Mouse (Mus musculus): Measurements from ENCODE around the gene Polq. TPM values are rescaled to one million over a fixed set of nuclear protein-coding genes. Genes with fewer than 3 reads are reported as not detected.

The Polq gene
- polyA plus RNA-seq, 1 experiment from 2014 or later = 10.2 TPM

DNA sequence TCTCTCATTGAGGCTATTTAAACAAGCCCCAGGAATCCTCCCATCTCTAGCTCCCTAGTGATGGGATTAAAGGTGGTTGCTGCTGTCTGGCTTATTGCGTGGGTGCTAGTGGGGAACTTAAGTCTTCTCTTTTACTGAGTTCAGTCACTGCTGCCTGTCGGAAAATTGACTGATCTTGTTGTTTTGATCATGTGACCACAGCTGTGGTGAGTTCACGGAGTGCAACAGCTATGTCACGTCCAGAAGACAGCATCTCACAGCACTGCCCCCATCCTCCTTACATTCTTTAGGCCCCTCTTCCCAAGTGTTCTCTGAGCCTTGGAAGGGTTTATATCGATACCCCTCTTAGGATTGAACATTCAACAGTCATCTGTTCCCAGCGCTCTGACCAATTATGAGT, 2.3 kb upstream of the Polq start:
- H3K36me3 ChIP-seq = no peaks in the 10 kb centered on the region
- no peak for ATAC-seq (ENCODE audit: insufficient number of reproducible peaks, insufficient read depth, low FRiP score, low TSS enrichment)
- no peak overlapping the region for H3K4me3 ChIP-seq
- H3K4me1 ChIP-seq = peaks cover 7% of the 10 kb centered on the region
- no peaks in the 10 kb centered on the region for H3K9me3 ChIP-seq
- no peaks in the 10 kb centered on the region for H3K27me3 ChIP-seq
- no peak overlapping the region for H3K4me2 ChIP-seq (replicated peaks)
- H3K9ac ChIP-seq = no peak overlapping the region
- 65% methylated on average over 6 of the region's 6 CpGs for WGBS
- no peak overlapping the region for H3K27ac ChIP-seq

DNA sequence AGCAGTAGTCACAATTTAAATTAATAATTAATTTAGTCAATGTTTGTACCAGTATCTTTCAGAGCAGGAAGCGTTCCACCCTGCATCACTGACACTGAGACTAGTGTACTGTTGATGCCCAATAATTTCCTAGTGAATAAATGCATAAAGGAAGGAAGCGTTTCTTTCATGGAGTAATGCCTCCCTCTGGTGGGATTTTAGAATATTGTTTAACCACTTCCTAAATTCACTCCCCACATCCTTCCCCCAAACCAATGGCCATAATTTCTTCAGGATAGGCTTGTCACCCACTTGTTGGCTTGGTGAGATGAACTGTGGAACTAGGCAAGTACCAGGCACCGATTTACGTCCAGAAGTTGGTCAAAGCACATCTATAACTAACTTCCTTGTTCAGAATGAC, 1.2 kb upstream of the Polq start:
- 66% methylated on average over 4 of the region's 4 CpGs for WGBS
- no peak overlapping the region for H3K27ac ChIP-seq
- H3K9me3 ChIP-seq = no peaks in the 10 kb centered on the region
- H3K4me3 ChIP-seq = no peak overlapping the region
- H3K9ac ChIP-seq = no peak overlapping the region
- no peak for ATAC-seq (ENCODE audit: insufficient number of reproducible peaks, insufficient read depth, low FRiP score, low TSS enrichment)
- no peaks in the 10 kb centered on the region for H3K36me3 ChIP-seq
- H3K4me2 ChIP-seq (replicated peaks) = no peak overlapping the region
- peaks cover 7% of the 10 kb centered on the region for H3K4me1 ChIP-seq
- no peaks in the 10 kb centered on the region for H3K27me3 ChIP-seq

DNA sequence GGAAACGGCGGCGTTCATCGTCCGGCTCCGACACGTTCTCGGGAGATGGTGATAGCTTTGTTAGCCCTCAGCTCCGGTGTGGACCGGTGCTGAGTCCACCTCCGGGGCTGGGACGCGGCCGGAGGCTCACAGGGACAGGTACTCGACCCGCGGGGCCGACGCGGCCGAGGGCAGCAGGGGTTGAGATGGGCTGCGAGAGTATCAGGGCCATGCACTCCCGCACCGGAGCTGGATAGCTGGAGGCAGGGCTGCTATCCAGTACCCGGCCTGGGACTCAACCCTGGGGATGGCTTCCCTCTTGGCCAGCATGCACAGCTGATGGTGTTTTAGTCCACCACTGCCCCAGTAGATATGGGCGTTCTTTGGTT, 320 bp downstream of the Polq start:
- Histone ChIP-seq H3K4me1 (peaks cover 7% of the 10 kb centered on the region), H3K4me3 (peak overlapping the region; percentile 94), H3K36me3 (0 out of 2 replicates have a peak, but pooled peaks cover 3% of the 10 kb centered on the region), H3K9me3 (no peaks in the 10 kb centered on the region), H3K9ac (peak overlapping the region; percentile 77), H3K27ac (no peak overlapping the region), H3K27me3 (no peaks in the 10 kb centered on the region), H3K4me2 (replicated peaks) (peak overlapping the region; percentile 89)
- peak; percentile 70 for ATAC-seq (ENCODE audit: insufficient number of reproducible peaks, insufficient read depth, low FRiP score, low TSS enrichment)
- WGBS = under 1% methylated on average over 26 of the region's 26 CpGs

DNA sequence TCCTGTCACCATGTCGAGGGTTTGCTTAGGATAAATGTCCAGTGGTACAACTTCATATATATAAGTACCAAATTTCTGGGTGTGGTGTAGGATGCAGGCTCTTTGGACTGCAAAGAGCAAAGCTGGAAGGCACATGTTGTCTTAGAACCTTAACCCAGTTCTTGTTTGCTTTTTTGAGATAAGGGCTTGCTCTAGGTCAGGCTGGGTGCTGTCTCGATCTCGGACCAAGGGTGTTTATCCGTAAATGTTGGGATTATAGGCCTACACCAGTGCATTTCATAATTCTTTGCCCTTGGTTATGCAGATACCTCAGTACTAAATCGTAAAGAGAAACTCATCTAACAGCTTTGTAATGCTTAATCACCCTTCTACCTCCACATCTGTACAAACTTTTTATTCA, 750 bp downstream of the Polq start:
- H3K4me3 ChIP-seq = peak overlapping the region; percentile 94
- peak overlapping the region; percentile 77 for H3K9ac ChIP-seq
- 65% methylated on average over 5 of the region's 5 CpGs for WGBS
- H3K27ac ChIP-seq = no peak overlapping the region
- H3K4me2 ChIP-seq (replicated peaks) = peak overlapping the region; percentile 89
- H3K27me3 ChIP-seq = no peaks in the 10 kb centered on the region
- H3K4me1 ChIP-seq = peaks cover 7% of the 10 kb centered on the region
- no peaks in the 10 kb centered on the region for H3K9me3 ChIP-seq
- no peak for ATAC-seq (ENCODE audit: insufficient number of reproducible peaks, insufficient read depth, low FRiP score, low TSS enrichment)
- 0 out of 2 replicates have a peak, but pooled peaks cover 3% of the 10 kb centered on the region for H3K36me3 ChIP-seq

DNA sequence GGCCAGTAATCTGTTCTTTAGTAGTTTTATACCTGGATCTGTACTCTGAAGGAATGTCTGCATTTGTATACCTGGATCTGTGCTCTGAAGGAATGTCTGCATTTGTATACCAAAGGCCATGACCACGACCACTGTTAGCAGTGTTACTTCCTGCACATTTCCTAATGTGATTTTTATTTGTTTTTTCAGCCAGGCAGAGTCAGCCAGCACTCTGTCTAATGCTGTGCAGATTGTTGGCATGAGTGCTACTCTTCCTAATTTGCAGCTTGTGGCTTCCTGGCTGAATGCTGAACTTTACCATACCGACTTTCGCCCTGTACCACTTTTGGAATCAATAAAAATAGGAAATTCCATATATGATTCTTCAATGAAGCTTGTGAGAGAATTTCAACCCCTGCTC, 16.0 kb downstream of the Polq start:
- ATAC-seq (ENCODE audit: insufficient number of reproducible peaks, insufficient read depth, low FRiP score, low TSS enrichment) = no peak
- 76% methylated on average over 3 of the region's 3 CpGs for WGBS
- no peaks in the 10 kb centered on the region for H3K4me1 ChIP-seq
- H3K27me3 ChIP-seq = no peaks in the 10 kb centered on the region
- H3K4me2 ChIP-seq (replicated peaks) = no peak overlapping the region
- H3K9me3 ChIP-seq = no peaks in the 10 kb centered on the region
- no peak overlapping the region for H3K27ac ChIP-seq
- peaks cover 5% of the 10 kb centered on the region; the same call in 1 of the 2 replicates for H3K36me3 ChIP-seq
- H3K9ac ChIP-seq = no peak overlapping the region
- no peak overlapping the region for H3K4me3 ChIP-seq

DNA sequence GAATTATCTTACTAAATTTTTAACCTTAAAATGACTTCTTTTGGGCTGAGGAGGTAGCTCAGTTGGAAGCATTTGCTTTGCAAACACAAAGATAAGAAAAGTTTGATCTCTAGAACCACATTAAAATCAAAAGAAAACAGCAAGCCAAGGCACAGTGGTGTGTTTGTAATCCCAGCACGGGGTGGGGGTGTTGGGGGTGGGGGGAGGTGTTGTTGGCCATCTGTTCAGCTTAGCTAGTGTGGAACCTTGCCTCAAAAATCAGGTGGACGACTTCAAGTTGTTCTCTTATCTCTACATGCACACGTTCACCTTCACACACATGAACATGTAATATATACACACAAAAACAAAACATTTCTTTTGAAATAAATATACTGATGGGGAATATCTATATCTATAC, 20.4 kb downstream of the Polq start:
- 80% methylated on average over 3 of the region's 3 CpGs for WGBS
- ATAC-seq (ENCODE audit: insufficient number of reproducible peaks, insufficient read depth, low FRiP score, low TSS enrichment) = no peak

DNA sequence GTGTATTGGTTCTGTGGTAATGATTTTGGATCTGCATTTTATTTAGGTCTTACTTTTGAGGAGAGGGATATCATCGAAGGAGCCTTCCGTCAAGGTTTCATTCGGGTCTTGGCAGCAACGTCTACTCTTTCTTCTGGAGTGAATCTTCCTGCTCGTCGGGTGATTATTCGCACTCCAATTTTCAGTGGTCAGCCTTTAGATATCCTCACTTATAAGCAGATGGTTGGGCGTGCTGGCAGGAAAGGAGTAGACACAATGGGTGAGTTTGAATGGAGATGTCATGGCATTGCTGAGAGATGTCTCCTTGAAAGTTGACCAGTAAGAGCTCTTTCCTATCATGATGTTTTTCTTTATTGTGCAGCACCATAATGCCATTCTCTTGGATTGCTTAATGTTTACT, 23.2 kb downstream of the Polq start:
- no peaks in the 10 kb centered on the region for H3K9me3 ChIP-seq
- ATAC-seq (ENCODE audit: insufficient number of reproducible peaks, insufficient read depth, low FRiP score, low TSS enrichment) = no peak
- H3K27ac ChIP-seq = no peak overlapping the region
- peaks cover 12% of the 10 kb centered on the region for H3K36me3 ChIP-seq
- no peak overlapping the region for H3K4me2 ChIP-seq (replicated peaks)
- no peaks in the 10 kb centered on the region for H3K4me1 ChIP-seq
- WGBS = 93% methylated on average over 8 of the region's 8 CpGs
- no peak overlapping the region for H3K9ac ChIP-seq
- no peaks in the 10 kb centered on the region for H3K27me3 ChIP-seq
- no peak overlapping the region for H3K4me3 ChIP-seq

More for the DNA sequence above, 20.4 kb downstream of the Polq start:
- Histone ChIP-seq H3K36me3 (peaks cover 12% of the 10 kb centered on the region), H3K4me2 (replicated peaks) (no peak overlapping the region), H3K9me3 (no peaks in the 10 kb centered on the region), H3K4me1 (no peaks in the 10 kb centered on the region), H3K27ac (no peak overlapping the region), H3K9ac (no peak overlapping the region), H3K27me3 (no peaks in the 10 kb centered on the region), H3K4me3 (no peak overlapping the region)

DNA sequence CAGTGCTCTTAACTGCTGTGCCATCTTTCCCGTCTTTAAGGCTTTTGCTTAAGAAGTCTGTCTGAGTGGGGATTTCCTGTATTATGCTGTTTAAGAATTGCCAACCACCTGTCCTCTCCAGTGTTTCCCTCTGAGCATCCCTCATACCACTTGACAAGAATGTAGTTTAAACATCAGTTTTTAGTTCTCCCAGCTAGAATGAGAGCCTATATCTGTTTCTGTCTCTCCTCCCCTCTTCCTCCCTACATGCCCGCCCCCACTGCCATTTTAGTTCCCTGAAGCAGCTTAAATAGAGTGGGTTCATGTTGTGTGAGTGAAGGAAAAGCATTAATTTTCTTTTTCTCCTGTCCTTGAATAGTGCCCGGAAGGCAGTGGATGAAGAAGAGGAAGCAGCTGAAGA, 48.0 kb downstream of the Polq start:
- Histone ChIP-seq H3K9me3 (no peaks in the 10 kb centered on the region), H3K4me3 (no peak overlapping the region), H3K4me1 (no peaks in the 10 kb centered on the region), H3K36me3 (peaks cover 29% of the 10 kb centered on the region), H3K9ac (no peak overlapping the region), H3K27me3 (no peaks in the 10 kb centered on the region), H3K4me2 (replicated peaks) (no peak overlapping the region), H3K27ac (no peak overlapping the region)
- 85% methylated on average over 3 of the region's 3 CpGs for WGBS
- no peak for ATAC-seq (ENCODE audit: insufficient number of reproducible peaks, insufficient read depth, low FRiP score, low TSS enrichment)

DNA sequence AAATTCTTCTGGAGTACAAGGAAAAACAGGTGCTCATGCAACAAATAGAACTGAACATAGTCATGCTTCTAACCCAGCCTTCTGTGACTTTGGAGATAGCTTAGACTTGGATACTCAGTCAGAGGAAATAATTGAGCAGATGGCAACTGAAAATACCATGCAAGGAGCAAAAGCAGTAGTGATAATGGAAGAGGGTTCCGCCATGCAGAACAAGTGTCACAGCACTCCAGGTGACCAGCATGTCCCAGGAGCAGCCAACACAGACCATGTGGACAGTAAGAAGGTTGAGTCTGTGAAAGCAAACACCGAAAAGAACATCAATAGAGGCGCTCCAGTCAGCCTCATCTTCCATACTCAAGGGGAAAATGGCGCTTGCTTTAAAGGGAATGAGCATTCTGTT, 49.7 kb downstream of the Polq start:
- H3K9ac ChIP-seq = no peak overlapping the region
- 96% methylated on average over 4 of the region's 4 CpGs for WGBS
- peaks cover 31% of the 10 kb centered on the region for H3K36me3 ChIP-seq
- no peak for ATAC-seq (ENCODE audit: insufficient number of reproducible peaks, insufficient read depth, low FRiP score, low TSS enrichment)
- H3K4me1 ChIP-seq = no peaks in the 10 kb centered on the region
- H3K27ac ChIP-seq = no peak overlapping the region
- H3K4me3 ChIP-seq = no peak overlapping the region
- H3K4me2 ChIP-seq (replicated peaks) = no peak overlapping the region
- no peaks in the 10 kb centered on the region for H3K27me3 ChIP-seq
- no peaks in the 10 kb centered on the region for H3K9me3 ChIP-seq

DNA sequence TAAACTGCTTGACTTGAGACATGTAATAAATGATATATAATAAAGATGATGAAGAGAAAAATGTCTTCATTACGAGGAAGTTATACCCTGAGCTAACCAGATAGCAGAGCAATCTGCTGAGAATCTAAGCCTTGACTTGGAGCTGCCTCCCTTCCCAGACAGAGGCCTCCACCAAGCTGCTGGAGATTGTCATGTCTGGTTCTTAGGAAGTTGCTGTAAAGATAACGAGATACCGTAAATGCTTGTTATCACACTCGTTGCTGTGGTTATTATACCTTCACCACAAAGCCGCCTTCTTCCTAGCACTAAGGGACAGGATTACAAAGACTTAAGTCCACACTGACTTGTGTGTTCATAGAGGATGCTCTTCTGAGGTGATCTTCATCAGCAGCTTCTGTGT, 60.8 kb downstream of the Polq start:
- no peaks in the 10 kb centered on the region for H3K27me3 ChIP-seq
- H3K36me3 ChIP-seq = peaks cover 24% of the 10 kb centered on the region
- no peak overlapping the region for H3K4me2 ChIP-seq (replicated peaks)
- H3K4me1 ChIP-seq = no peaks in the 10 kb centered on the region
- no peak overlapping the region for H3K4me3 ChIP-seq
- ATAC-seq (ENCODE audit: insufficient number of reproducible peaks, insufficient read depth, low FRiP score, low TSS enrichment) = no peak
- H3K9ac ChIP-seq = no peak overlapping the region
- H3K9me3 ChIP-seq = no peaks in the 10 kb centered on the region
- no peak overlapping the region for H3K27ac ChIP-seq
- 93% methylated on average over 5 of the region's 5 CpGs for WGBS

DNA sequence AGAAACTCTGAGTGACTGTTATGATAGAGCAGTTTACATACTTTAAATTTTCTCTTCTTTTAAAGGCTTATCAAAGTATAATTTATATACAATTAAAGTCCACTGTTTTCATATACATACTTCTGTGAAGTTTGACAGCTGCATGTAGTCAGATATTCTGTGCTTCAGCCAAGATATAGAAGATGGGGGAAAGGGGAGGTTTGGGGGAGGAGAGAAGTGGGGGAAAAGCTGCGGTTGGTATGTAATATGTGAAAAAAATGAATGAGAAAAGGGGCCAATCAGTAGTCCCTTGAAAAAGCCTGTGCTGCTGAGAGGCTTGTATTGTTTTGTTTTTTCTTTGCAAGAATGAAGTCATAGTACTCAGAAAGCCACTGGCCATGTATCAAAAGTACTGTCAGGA, 78.1 kb downstream of the Polq start:
- no peaks in the 10 kb centered on the region for H3K4me1 ChIP-seq
- 70% methylated on average over 1 of the region's 1 CpGs for WGBS
- no peak for ATAC-seq (ENCODE audit: insufficient number of reproducible peaks, insufficient read depth, low FRiP score, low TSS enrichment)

DNA sequence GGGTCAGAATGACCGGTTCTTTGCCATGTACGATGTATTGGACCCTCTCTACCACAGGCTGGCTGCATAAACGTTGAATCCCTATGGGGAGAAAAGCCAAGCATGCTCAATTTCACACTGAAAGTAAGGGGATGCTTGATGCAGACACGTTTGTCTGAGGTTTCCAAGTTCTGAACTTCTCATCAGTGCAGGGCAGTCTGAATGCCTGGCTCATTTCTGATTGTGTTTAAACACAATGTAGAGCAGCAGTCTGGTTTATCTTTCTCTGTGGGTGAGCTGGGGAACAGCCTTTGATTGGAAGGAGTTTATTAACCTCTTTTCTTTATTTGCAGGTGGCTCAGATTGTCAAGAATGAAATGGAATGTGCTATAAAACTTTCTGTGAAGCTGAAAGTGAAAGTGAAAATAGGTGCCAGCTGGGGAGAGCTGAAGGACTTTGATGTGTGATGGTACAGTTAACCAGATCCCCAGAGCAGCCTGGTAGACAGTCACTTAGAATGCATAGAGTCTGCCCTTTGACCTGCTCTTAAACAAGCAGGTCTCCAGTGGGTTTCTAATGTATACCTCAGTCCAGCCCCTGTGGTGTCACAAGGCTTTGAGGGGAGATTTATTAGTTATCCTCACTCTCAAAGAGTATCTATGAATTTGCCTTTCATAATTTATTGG, 82.7 kb downstream of the Polq start:
- no peak for ATAC-seq (ENCODE audit: insufficient number of reproducible peaks, insufficient read depth, low FRiP score, low TSS enrichment)
- no peak overlapping the region for H3K27ac ChIP-seq
- no peak overlapping the region for H3K4me2 ChIP-seq (replicated peaks)
- H3K4me1 ChIP-seq = no peaks in the 10 kb centered on the region
- no peak overlapping the region for H3K9ac ChIP-seq
- H3K36me3 ChIP-seq = peaks cover 20% of the 10 kb centered on the region
- WGBS = 86% methylated on average over 4 of the region's 4 CpGs
- no peaks in the 10 kb centered on the region for H3K9me3 ChIP-seq
- H3K4me3 ChIP-seq = no peak overlapping the region
- H3K27me3 ChIP-seq = no peaks in the 10 kb centered on the region

More for the DNA sequence above, 78.1 kb downstream of the Polq start:
- Histone ChIP-seq H3K9ac (no peak overlapping the region), H3K36me3 (peaks cover 39% of the 10 kb centered on the region), H3K4me2 (replicated peaks) (no peak overlapping the region), H3K4me3 (no peak overlapping the region), H3K27me3 (no peaks in the 10 kb centered on the region), H3K9me3 (no peaks in the 10 kb centered on the region), H3K27ac (no peak overlapping the region)
